Mouse (Mus musculus): Measurements from ENCODE around the gene Oas3.

DNA sequence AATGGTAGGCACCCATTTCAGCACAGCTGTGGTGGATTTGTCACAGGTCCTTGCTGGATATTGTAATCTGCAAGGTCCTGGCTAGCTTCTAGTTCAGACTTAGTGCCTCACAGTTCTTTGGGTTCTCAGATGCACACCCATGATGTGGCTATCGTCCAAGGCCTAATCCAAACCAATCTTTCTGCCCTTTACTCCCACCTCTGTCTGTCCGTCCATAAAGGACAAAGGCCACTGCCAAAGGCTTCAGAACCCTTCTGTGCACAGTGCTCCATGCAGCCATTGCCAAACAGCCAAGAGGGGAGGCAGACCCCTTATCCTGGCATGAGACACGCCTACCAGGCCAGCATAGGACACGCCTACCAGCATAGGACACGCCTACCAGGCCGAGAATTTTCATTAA, 31.7 kb upstream of the Oas3 start:
- no peak for TF ChIP-seq CTCF (IDR thresholded peaks at IDR 0.05; ENCODE audit: control insufficient read depth, insufficient read depth, insufficient read length)
- TF ChIP-seq MYOD1 (IDR thresholded peaks at IDR 0.05; ENCODE audit: control insufficient read depth, insufficient read length, low read depth), result no peak
- no peak for TF ChIP-seq MAX (IDR thresholded peaks at IDR 0.05)
- no peak for TF ChIP-seq CEBPB (IDR thresholded peaks at IDR 0.05; ENCODE audit: low read depth)

Measured in C2C12 (cell line).